ENCODE assay signal across 9 mouse cellular contexts in the genomic region with DNA sequence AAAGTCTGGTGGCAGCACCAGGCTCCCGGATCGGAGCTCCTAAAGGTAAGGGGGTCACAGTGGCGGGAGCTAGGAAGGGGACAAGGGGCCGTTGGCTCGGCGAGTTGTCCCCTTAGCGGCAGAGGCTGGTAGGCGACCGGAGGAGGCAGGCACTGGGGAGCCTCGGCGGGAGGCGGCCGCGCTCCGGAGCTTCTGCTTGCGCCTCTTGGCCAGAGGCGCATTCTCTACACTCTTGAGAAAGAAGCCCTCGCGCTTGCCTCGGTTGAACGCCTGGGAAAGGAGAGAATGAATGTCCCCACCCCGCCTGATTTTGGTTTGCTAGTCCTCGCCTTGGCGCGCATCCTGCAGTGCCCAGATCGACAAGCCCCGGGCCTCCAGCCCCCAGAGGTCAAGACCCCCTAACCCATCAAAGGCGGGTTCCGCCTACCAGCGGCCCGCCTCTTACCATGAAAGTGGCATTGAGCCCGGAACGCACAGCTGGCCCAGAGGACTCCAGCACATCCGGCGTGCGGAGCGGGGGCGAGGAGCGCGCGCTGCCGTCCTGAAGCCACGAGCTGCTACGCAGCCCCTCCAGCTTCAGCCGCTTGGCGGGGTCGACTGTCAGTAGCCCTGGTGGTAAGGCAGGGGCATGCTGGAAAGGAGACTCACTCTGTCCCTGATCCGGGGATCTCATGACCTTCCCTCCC. TPM values are rescaled to one million over a fixed set of nuclear protein-coding genes. Genes with fewer than 3 reads are reported as not detected.
DNase-seq lines count a peak whose midpoint lies in the region; ATAC-seq and TF ChIP-seq lines count a peak whose summit lies in the region.
"Had no signal": no experiment of that assay in that cellular context is flagged by ENCODE, and none has a peak within 500 bp of the region (broad histone marks: within the 10 kb centered on the region; RNA-seq: fewer than 3 reads in every experiment).

No protein-coding gene starts in this region.

- peak overlapping the region; percentile 26 for H3K4me3 ChIP-seq in kidney, embryonic 15.5 days (replicated peaks)
- H3K4me3 ChIP-seq in midbrain, embryonic 13.5 days (replicated peaks): peak overlapping the region; percentile 41
- H3K4me3 ChIP-seq: erythroblast, embryonic 14.5 days had no signal

- no peak for TF ChIP-seq CTCF in brain, embryonic 14.5 days (IDR thresholded peaks at IDR 0.05; ENCODE audit: borderline replicate concordance, extremely low read depth, insufficient read depth, insufficient read length)

- H3K27me3 ChIP-seq in kidney, embryonic 15.5 days: peaks cover 48% of the 10 kb centered on the region
- H3K27me3 ChIP-seq in midbrain, embryonic 13.5 days: peaks cover 52% of the 10 kb centered on the region

- H3K9ac ChIP-seq in kidney, embryonic 15.5 days: no peak overlapping the region
- peak overlapping the region; percentile 60 for H3K9ac ChIP-seq in midbrain, embryonic 13.5 days (replicated peaks)

- H3K4me2 ChIP-seq in kidney, embryonic 15.5 days: peak overlapping the region; percentile 56
- H3K4me2 ChIP-seq in midbrain, embryonic 13.5 days (replicated peaks): peak overlapping the region; percentile 59

- no peak for TF ChIP-seq POLR2A in brain, embryonic 14.5 days (IDR thresholded peaks at IDR 0.05; ENCODE audit: borderline replicate concordance, extremely low read depth, insufficient read depth, insufficient read length, poor library complexity, severe bottlenecking)

- H3K36me3 ChIP-seq in kidney, embryonic 15.5 days: peaks cover 30% of the 10 kb centered on the region
- H3K36me3 ChIP-seq in midbrain, embryonic 13.5 days: no peaks in the 10 kb centered on the region

- H3K27ac ChIP-seq in kidney, embryonic 15.5 days: no peak overlapping the region
- H3K27ac ChIP-seq in midbrain, embryonic 13.5 days: no peak overlapping the region

- peaks cover 20% of the 10 kb centered on the region for H3K4me1 ChIP-seq in kidney, embryonic 15.5 days
- H3K4me1 ChIP-seq in midbrain, embryonic 13.5 days (replicated peaks): peaks cover 26% of the 10 kb centered on the region

- no peak for DNase-seq in kidney, adult 8-10 months
- peak; percentile 51 for DNase-seq in brain, embryonic 14.5 days (ENCODE audit: low read depth)
- peak; percentile 34 for DNase-seq in heart, postnatal 4 days
- no peak for DNase-seq in gastrocnemius, postnatal 14 days

- WGBS in kidney, embryonic 15.5 days: 9% methylated on average over 48 of the region's 48 CpGs
- WGBS in midbrain, embryonic 13.5 days: under 1% methylated on average over 48 of the region's 48 CpGs

- intact Hi-C loops in gastrocnemius, postnatal 14 days (cut with DNase I; ENCODE audit: low total_unique reads): no loop called here

- ATAC-seq in kidney, embryonic 15.5 days (replicated peaks; ENCODE audit: low FRiP score): no peak
- peak; percentile 43 for ATAC-seq in midbrain, embryonic 13.5 days
- no peak for ATAC-seq in frontal cortex, adult (ENCODE audit: low TSS enrichment)
- ATAC-seq in granulocyte monocyte progenitor cell, adult 5-6 weeks (replicated peaks; ENCODE audit: poor library complexity, severe bottlenecking): no peak

- H3K9me3 ChIP-seq in kidney, embryonic 15.5 days (replicated peaks): no peaks in the 10 kb centered on the region
- H3K9me3 ChIP-seq in midbrain, embryonic 13.5 days: no peaks in the 10 kb centered on the region

RNA-seq across cellular contexts. Expression of a gene that starts 10.4 kb away (rescaled TPM):
- 19.2 and 22.3 TPM in 2 replicates for polyA plus RNA-seq in kidney, embryonic 15.5 days (2015; fragmentation: Nextera tagmentation; extraction: Ambion mirVana)
- 6.0 and 7.3 TPM in 2 replicates for polyA plus RNA-seq in brain, embryonic 14.5 days (2012; rRNA removed)
- 10 to 100 TPM; 22.6 to 28.7 TPM for total RNA-seq in heart, postnatal 4 days (2021)
- 4.9 and 5.4 TPM in 2 replicates for polyA plus RNA-seq in midbrain, embryonic 13.5 days (2015; fragmentation: Nextera tagmentation; extraction: Ambion mirVana)
- total RNA-seq in gastrocnemius, postnatal 14 days (2021): 1 to 10 TPM; 7.7 to 8.5 TPM
- total RNA-seq in granulocyte monocyte progenitor cell, adult 5-6 weeks (2014; fragmentation: Nextera tagmentation): 2.8 and 13.3 TPM in 2 replicates
- total RNA-seq in granulocyte monocyte progenitor cell, adult 5-6 weeks (2017): 3.9 and 8.1 TPM in 2 replicates

RNA-seq across cellular contexts. Expression of a gene that starts 28.0 kb away (rescaled TPM):
- 0.74 and 1.2 TPM in 2 replicates for polyA plus RNA-seq in kidney, embryonic 15.5 days (2015; fragmentation: Nextera tagmentation; extraction: Ambion mirVana)
- 0.48 and 0.83 TPM in 2 replicates for polyA plus RNA-seq in brain, embryonic 14.5 days (2012; rRNA removed)
- under 1 TPM; 0.41 to 0.52 TPM for total RNA-seq in heart, postnatal 4 days (2021)
- polyA plus RNA-seq in midbrain, embryonic 13.5 days (2015; fragmentation: Nextera tagmentation; extraction: Ambion mirVana): 0.22 and 0.51 TPM in 2 replicates
- total RNA-seq in gastrocnemius, postnatal 14 days (2021): under 1 TPM; 0.40 to 0.84 TPM
- total RNA-seq in granulocyte monocyte progenitor cell, adult 5-6 weeks (2014; fragmentation: Nextera tagmentation): 17.8 and 22.6 TPM in 2 replicates
- total RNA-seq in granulocyte monocyte progenitor cell, adult 5-6 weeks (2017): 53.1 and 58.0 TPM in 2 replicates

Comparison
In these comparisons a context has a peak if more than half of its experiments do, and no peak if none do; other contexts are left out.
1. DNase-seq: peak in brain, embryonic 14.5 days (single experiment) and heart, postnatal 4 days (single experiment); none in kidney, adult 8-10 months (0 of 2) and gastrocnemius, postnatal 14 days (single experiment).
2. RNA of a gene that starts 28.0 kb away (total RNA-seq): 17.8 to 58.0 TPM in granulocyte monocyte progenitor cell, adult 5-6 weeks; 0.40 to 0.84 TPM in gastrocnemius, postnatal 14 days and 0.41 to 0.52 TPM in heart, postnatal 4 days; every median in the first group is over 10 times any median in the second.